Mouse (Mus musculus) hindbrain, embryonic 15.5 days (tissue): ENCODE measurements at regions not wholly inside any gene's neighbourhood (a gene's known extent, or its start where the extent isn't known, plus 50 kb on each side); places are given as distances from the start of the nearest gene placed in this dataset.

ENCODE experiments used
- ATAC-seq: fragments of 200-750 bp; cut with Nextera tagmentation; 2 replicates; pipeline ENCODE4 v1.8.0; 2017; ENCODE audit warnings: low read depth, moderate number of reproducible peaks, moderate TSS enrichment; ENCODE audit not compliant: low FRiP score
- H3K27ac ChIP-seq: fragments of 300-500 bp; sonication (generic); replicated peaks from 2 replicates; pipeline ENCODE4 v1.5.1; 2015; ENCODE audit warnings: mild to moderate bottlenecking, inconsistent platforms
- H3K27me3 ChIP-seq: fragments of 300-500 bp; sonication (generic); 2 replicates; pipeline ENCODE4 v1.6.1; 2015; ENCODE audit warnings: control low read depth, inconsistent platforms
- H3K36me3 ChIP-seq: fragments of 300-500 bp; sonication (generic); 2 replicates; pipeline ENCODE4 v1.6.1; 2015; ENCODE audit warnings: control low read depth, inconsistent platforms
- H3K4me1 ChIP-seq: fragments of 300-500 bp; sonication (generic); replicated peaks from 2 replicates; pipeline ENCODE4 v1.6.1; 2015; ENCODE audit warnings: control low read depth, inconsistent platforms
- H3K4me2 ChIP-seq: fragments of 300-500 bp; sonication (generic); 2 replicates; pipeline ENCODE4 v1.6.1; 2015; ENCODE audit warnings: moderate library complexity, mild to moderate bottlenecking, inconsistent platforms
- H3K4me3 ChIP-seq: fragments of 300-500 bp; sonication (generic); 2 replicates; pipeline ENCODE4 v1.5.1; 2015; ENCODE audit warnings: mild to moderate bottlenecking, inconsistent platforms
- H3K9ac ChIP-seq: fragments of 300-500 bp; sonication (generic); 2 replicates; pipeline ENCODE4 v1.6.1; 2015; ENCODE audit warnings: inconsistent platforms
- H3K9me3 ChIP-seq: fragments of 300-500 bp; sonication (generic); 2 replicates; pipeline ENCODE4 v1.6.1; 2016; ENCODE audit warnings: control low read depth, inconsistent platforms
- WGBS: fragments of 180-500 bp; shearing (Covaris S2); methylation state at CpG from one replicate; pipeline ENCODE4 v1.1.7; 2015; 5-methylcytosine and 5-hydroxymethylcytosine counted together

GRCm38 (mm10) chr11:63789473-63790120 lies 132.5 kb downstream of the Hs3st3b1 start:
- Histone ChIP-seq H3K4me3 (no peak overlapping the region), H3K9ac (no peak overlapping the region), H3K9me3 (no peaks in the 10 kb centered on the region), H3K4me1 (0 out of 2 replicates have a peak, but pooled peaks cover 6% of the 10 kb centered on the region), H3K27ac (no peak overlapping the region), H3K36me3 (no peaks in the 10 kb centered on the region), H3K4me2 (no peak overlapping the region), H3K27me3 (no peaks in the 10 kb centered on the region)
- ATAC-seq = no peak
- WGBS = 74% methylated on average over 8 of the region's 8 CpGs

DNA sequence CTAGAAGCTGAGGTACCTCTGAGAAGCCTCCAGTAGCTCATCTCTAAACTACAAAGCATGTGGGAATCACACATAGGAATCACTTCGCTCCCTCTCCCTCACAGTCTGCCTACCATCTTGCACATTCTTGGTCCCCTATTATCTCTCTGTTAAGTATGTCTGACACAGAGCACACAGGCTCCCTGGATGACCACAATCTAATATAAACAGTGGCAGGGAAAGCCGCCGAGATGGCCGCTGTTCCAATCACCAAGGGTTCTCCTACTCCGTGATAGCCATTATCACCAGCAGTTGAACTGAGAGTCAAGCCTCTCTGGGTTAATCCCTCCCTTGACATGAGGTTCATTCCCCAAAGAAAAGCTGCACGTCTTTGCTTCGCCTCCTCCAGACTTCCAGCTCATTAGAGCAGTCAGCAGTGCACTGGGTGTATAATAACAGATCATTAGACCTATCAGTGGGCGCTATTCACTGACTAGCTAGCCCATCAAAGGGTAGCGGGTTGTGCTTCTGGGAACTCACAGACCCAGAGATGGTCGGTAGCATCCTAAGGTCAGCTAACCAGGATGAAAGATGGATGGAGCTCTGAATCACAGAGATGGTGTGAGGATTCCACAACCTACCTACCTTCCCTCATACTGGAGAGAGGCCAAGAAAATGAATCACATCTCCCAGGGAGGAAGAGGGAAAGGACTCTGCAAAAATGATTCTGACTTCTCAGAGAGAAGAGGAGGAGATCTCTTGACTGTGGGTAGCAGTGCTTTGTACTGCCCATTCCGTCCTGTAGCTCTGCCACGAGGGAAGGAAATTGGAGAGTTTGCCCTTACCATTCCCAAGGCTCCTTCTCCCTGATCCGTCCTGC lies 130.9 kb downstream of the Hs3st3b1 start:
- H3K9ac ChIP-seq = no peak overlapping the region
- WGBS = 70% methylated on average over 13 of the region's 13 CpGs
- H3K9me3 ChIP-seq = no peaks in the 10 kb centered on the region
- H3K27me3 ChIP-seq = no peaks in the 10 kb centered on the region
- H3K4me3 ChIP-seq = no peak overlapping the region
- no peak overlapping the region for H3K4me2 ChIP-seq
- H3K27ac ChIP-seq = no peak overlapping the region
- H3K36me3 ChIP-seq = no peaks in the 10 kb centered on the region
- ATAC-seq = no peak
- H3K4me1 ChIP-seq = no peaks in the 10 kb centered on the region

DNA sequence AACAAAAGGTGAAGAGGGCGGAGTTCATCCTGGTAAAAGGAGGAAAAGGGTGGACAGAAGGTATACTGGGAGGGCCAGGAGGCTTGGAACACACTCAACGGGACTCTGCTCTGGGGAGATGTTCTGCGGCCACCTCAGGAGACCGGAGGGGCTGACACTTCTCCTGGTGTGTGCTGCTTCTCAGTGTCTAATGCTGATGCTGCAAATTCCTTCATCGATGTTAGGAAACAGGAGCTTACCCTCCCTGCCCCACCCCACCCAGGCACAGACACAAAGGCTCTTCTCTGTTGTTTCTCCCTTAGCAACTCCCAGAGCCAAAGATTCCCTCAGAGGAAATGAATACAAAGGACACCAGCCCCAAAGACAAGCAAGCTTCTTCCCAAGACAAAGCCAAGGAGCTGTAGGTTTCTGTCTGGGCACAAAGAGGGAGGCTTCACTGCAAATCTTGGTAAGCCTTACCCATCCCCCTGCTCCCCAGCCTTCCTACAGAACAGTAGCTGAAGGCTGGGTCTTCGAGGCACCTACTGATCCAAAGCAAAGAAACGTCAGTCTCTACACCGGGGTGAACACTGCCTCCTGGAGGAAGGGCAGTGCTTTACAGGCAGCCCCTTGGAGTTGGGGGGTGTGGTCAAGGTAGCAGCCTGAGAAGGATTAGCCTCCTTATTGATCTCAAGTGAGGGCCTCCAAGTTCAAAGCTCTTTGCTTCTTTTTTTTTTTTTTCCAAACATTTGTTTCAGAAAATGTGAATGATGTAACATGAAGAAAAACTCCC lies 128.2 kb downstream of the Hs3st3b1 start:
- Histone ChIP-seq H3K4me2 (no peak overlapping the region), H3K9me3 (no peaks in the 10 kb centered on the region), H3K4me3 (no peak overlapping the region), H3K4me1 (no peaks in the 10 kb centered on the region), H3K36me3 (no peaks in the 10 kb centered on the region), H3K27ac (no peak overlapping the region), H3K9ac (no peak overlapping the region), H3K27me3 (no peaks in the 10 kb centered on the region)
- ATAC-seq = no peak
- WGBS = 63% methylated on average over 8 of the region's 8 CpGs

- 73% methylated on average over 5 of the region's 5 CpGs for WGBS
- Histone ChIP-seq H3K9ac (no peak overlapping the region), H3K27me3 (no peaks in the 10 kb centered on the region)
These were observed 109.9 kb downstream of the Hs3st3b1 start for GRCm38 (mm10) chr11:63812146-63812545.

DNA sequence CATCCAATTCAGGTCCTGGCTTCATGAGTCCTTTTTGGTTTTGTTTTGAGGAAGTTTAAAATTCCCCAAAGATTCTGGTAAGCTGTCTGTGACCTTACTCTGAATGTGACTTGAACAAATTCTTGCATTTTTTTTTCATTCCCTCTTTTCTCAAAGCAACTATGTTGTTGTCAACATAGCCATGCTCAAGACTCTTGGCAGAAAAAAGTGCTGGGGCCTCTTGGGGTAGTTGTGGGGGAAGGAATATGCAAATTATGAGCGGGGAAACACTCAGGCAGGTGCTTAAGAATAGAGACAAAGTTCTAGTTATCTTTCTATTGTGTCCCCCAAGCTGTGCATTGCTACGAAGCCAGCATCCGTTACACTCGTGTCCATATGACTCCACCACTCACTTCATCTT lies 99.2 kb downstream of the Hs3st3b1 start:
- Histone ChIP-seq H3K4me3 (no peak overlapping the region), H3K4me1 (no peaks in the 10 kb centered on the region), H3K9me3 (no peaks in the 10 kb centered on the region), H3K4me2 (no peak overlapping the region), H3K27ac (no peak overlapping the region), H3K36me3 (no peaks in the 10 kb centered on the region), H3K27me3 (no peaks in the 10 kb centered on the region), H3K9ac (no peak overlapping the region)
- ATAC-seq = no peak
- WGBS = 80% methylated on average over 4 of the region's 4 CpGs

More at GRCm38 (mm10) chr11:63812146-63812545, 109.9 kb downstream of the Hs3st3b1 start:
- no peak overlapping the region for H3K4me2 ChIP-seq
- H3K4me3 ChIP-seq = no peak overlapping the region
- no peak for ATAC-seq
- no peaks in the 10 kb centered on the region for H3K36me3 ChIP-seq
- H3K27ac ChIP-seq = no peak overlapping the region
- H3K9me3 ChIP-seq = no peaks in the 10 kb centered on the region
- no peaks in the 10 kb centered on the region for H3K4me1 ChIP-seq

DNA sequence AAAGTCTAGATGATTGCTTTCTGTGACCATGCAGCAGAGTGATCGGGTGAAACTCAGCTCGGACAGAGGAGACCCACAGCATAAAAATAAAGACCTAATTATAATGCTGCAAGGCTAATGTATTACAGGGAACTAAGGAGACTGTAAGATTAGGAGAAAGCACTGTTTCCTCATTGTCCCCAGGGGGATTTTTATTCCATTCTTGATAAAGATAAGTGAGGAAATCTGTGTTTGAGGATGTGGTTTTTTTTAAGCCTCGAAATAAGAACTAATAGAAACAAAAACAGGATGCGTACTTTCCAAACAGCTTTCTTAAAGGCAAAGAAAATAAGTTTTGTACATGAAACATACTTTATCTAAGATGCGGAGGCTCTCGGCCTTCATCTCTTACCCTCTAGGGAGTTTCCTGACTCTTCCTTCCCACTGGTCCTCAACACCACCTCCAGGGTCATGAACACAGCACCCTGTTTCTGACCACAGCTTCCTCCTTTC lies 94.8 kb downstream of the Hs3st3b1 start:
- Histone ChIP-seq H3K4me1 (no peaks in the 10 kb centered on the region), H3K9me3 (no peaks in the 10 kb centered on the region), H3K9ac (no peak overlapping the region), H3K4me2 (no peak overlapping the region), H3K27me3 (no peaks in the 10 kb centered on the region), H3K4me3 (no peak overlapping the region), H3K36me3 (no peaks in the 10 kb centered on the region), H3K27ac (no peak overlapping the region)
- 84% methylated on average over 6 of the region's 6 CpGs for WGBS
- no peak for ATAC-seq

DNA sequence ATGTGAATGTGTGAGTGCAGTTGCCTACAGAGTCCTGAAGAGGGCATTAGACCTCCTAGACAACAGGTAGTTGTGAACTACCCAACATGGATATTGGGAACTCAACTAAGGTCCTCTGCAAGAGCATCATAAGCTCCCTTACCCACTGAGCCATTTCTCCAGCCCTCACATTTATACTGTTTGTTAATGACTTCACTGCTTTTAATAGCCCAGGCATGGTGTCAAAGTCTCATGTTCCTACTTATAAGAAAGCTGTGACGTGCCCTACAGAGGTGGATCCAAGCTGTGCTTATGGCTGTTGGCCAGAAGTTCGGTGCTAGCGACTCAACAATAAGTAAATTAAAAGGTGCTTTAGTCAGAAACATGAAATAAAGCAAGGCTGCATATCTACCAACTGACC lies 88.6 kb downstream of the Hs3st3b1 start:
- H3K4me2 ChIP-seq = no peak overlapping the region
- no peaks in the 10 kb centered on the region for H3K27me3 ChIP-seq
- no peaks in the 10 kb centered on the region for H3K9me3 ChIP-seq
- ATAC-seq = no peak
- no peak overlapping the region for H3K9ac ChIP-seq
- no peak overlapping the region for H3K27ac ChIP-seq
- H3K36me3 ChIP-seq = no peaks in the 10 kb centered on the region
- 85% methylated on average over 3 of the region's 3 CpGs for WGBS
- 0 out of 2 replicates have a peak, but pooled peaks cover 7% of the 10 kb centered on the region for H3K4me1 ChIP-seq
- H3K4me3 ChIP-seq = no peak overlapping the region

DNA sequence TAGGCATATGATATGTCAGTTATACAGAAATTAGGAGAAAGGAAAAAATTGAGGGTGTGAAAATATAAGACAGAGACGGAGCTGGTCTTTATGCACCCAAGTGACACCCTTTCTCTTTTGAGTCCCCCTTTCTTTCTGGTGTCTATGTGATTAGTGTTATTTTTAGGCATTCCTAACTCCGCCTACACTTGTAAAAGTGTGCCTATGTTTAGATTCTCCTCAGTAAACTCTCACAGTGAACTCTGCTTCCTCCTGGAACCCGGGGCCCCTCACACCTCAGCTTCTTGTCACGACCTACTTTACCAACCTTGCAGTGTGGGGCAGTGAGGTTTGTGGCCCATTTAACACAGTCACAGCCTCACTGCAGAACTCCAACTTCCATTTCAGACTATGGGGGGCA lies 88.0 kb downstream of the Hs3st3b1 start:
- WGBS = 85% methylated on average over 4 of the region's 4 CpGs
- Histone ChIP-seq H3K36me3 (no peaks in the 10 kb centered on the region), H3K9me3 (no peaks in the 10 kb centered on the region), H3K4me2 (no peak overlapping the region), H3K4me1 (0 out of 2 replicates have a peak, but pooled peaks cover 7% of the 10 kb centered on the region), H3K9ac (no peak overlapping the region), H3K27ac (no peak overlapping the region), H3K27me3 (no peaks in the 10 kb centered on the region), H3K4me3 (no peak overlapping the region)
- ATAC-seq = no peak

DNA sequence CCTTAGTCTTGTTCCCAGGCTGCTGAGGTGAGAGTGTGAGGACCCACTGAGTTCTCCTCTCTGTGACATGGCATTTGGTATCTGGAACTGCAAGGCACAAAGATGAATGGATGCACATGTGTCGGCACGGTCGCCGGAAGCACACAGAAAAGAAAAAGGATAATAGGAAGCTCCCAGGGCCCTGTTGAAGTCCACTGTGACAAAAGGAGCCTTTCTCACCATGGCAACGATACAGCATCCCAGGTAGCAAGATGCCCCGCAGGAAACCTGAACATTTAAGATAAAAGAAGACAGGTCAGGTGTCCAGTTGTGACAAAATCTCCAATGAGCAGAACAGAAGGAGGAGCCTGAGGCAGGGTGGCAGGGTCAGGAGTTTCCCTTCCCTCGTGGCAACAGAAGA lies 87.5 kb downstream of the Hs3st3b1 start:
- Histone ChIP-seq H3K4me2 (no peak overlapping the region), H3K36me3 (no peaks in the 10 kb centered on the region), H3K27me3 (no peaks in the 10 kb centered on the region), H3K9ac (no peak overlapping the region), H3K4me3 (no peak overlapping the region), H3K4me1 (0 out of 2 replicates have a peak, but pooled peaks cover 7% of the 10 kb centered on the region), H3K9me3 (no peaks in the 10 kb centered on the region), H3K27ac (no peak overlapping the region)
- 22% methylated on average over 7 of the region's 7 CpGs for WGBS
- ATAC-seq = no peak
